In the genomic region with DNA sequence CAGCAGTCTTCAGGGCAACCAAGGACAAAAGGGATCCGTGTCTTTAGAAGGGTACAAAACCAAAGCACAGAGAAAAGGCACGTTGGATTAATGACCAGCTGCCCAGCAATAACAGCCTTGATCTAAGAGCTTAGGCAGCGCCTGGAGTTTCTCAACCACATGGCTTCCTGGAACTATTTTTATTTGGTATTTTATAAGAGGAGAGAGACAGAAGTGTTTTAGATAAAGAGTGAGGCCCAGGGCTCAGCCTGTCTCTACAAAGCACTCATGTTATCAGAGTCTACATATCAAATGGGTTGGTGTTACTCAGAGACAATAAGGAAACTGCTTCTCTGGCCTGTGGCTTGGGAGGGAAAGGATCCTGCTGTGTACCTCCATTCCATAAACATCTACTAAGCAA, we compare ENCODE assay signal across 15 mouse cellular contexts. TPM values are rescaled to one million over a fixed set of nuclear protein-coding genes. Genes with fewer than 3 reads are reported as not detected.
DNase-seq lines count a peak whose midpoint lies in the region; ATAC-seq and TF ChIP-seq lines count a peak whose summit lies in the region.
"Had no signal": no experiment of that assay in that cellular context is flagged by ENCODE, and none has a peak within 500 bp of the region (broad histone marks: within the 10 kb centered on the region; RNA-seq: fewer than 3 reads in every experiment).

No protein-coding gene starts in this region.

- H3K4me3 ChIP-seq in heart, adult 2 months: no peak overlapping the region
- no peak overlapping the region for H3K4me3 ChIP-seq in intestine, postnatal 0 days (ENCODE audit: low read depth, low read length)
- no peak overlapping the region for H3K4me3 ChIP-seq in liver, embryonic 15.5 days (replicated peaks)
- H3K4me3 ChIP-seq in midbrain, embryonic 11.5 days (ENCODE audit: low read depth, low read length): no peak overlapping the region
- H3K4me3 ChIP-seq: embryonic facial prominence, embryonic 13.5 days; gastrocnemius, adult 2 months; hindbrain, embryonic 12.5 days; lung, embryonic 15.5 days; megakaryocyte, embryonic 14.5 days had no signal

- no peak for DNase-seq in heart, adult 2 months
- DNase-seq in heart, postnatal 14 days: no peak
- DNase-seq in gastrocnemius, postnatal 10 days: no peak
- no peak for DNase-seq in midbrain, embryonic 11.5 days (ENCODE audit: low spot score, missing footprints)
- DNase-seq in kidney, postnatal 25 days: no peak
- DNase-seq: cerebellum, adult 11 months; gastrocnemius, adult 2 months; kidney, adult 8-10 months had no signal

- no peaks in the 10 kb centered on the region for H3K36me3 ChIP-seq in heart, adult 2 months (ENCODE audit: control insufficient read depth, insufficient read depth, low read length)
- no peaks in the 10 kb centered on the region for H3K36me3 ChIP-seq in intestine, postnatal 0 days (ENCODE audit: control insufficient read depth, insufficient read depth)
- no peaks in the 10 kb centered on the region for H3K36me3 ChIP-seq in liver, embryonic 15.5 days (replicated peaks)
- no peaks in the 10 kb centered on the region for H3K36me3 ChIP-seq in midbrain, embryonic 11.5 days (ENCODE audit: control insufficient read depth, insufficient read depth, low read length)
- H3K36me3 ChIP-seq: embryonic facial prominence, embryonic 13.5 days; hindbrain, embryonic 12.5 days; lung, embryonic 15.5 days had no signal

- H3K27me3 ChIP-seq in heart, adult 2 months (ENCODE audit: control insufficient read depth, insufficient read depth, low read length): no peaks in the 10 kb centered on the region
- no peaks in the 10 kb centered on the region for H3K27me3 ChIP-seq in intestine, postnatal 0 days (replicated peaks; ENCODE audit: control insufficient read depth, insufficient read depth, low read length)
- no peaks in the 10 kb centered on the region; the same call in 1 of the 2 replicates for H3K27me3 ChIP-seq in liver, embryonic 15.5 days
- H3K27me3 ChIP-seq in midbrain, embryonic 11.5 days (ENCODE audit: control insufficient read depth, insufficient read depth, low read length): no peaks in the 10 kb centered on the region
- H3K27me3 ChIP-seq: embryonic facial prominence, embryonic 13.5 days; hindbrain, embryonic 12.5 days; lung, embryonic 15.5 days had no signal

- H3K4me1 ChIP-seq in heart, adult 2 months (ENCODE audit: control insufficient read depth, insufficient read depth, low read length): peaks cover 3% of the 10 kb centered on the region; the same call in 1 of the 2 replicates
- H3K4me1 ChIP-seq in intestine, postnatal 0 days (replicated peaks; ENCODE audit: control insufficient read depth, insufficient read depth, low read length): no peaks in the 10 kb centered on the region
- H3K4me1 ChIP-seq in liver, embryonic 15.5 days (replicated peaks): peaks cover 11% of the 10 kb centered on the region
- H3K4me1 ChIP-seq in midbrain, embryonic 11.5 days (ENCODE audit: control insufficient read depth, insufficient read depth, low read length): no peaks in the 10 kb centered on the region; the same call in 1 of the 2 replicates
- H3K4me1 ChIP-seq: embryonic facial prominence, embryonic 13.5 days had no signal

- H3K4me2 ChIP-seq in intestine, postnatal 0 days (replicated peaks; ENCODE audit: low read depth): no peak overlapping the region
- H3K4me2 ChIP-seq in liver, embryonic 15.5 days: no peak overlapping the region; the same call in 1 of the 2 replicates
- H3K4me2 ChIP-seq in midbrain, embryonic 11.5 days: no peak overlapping the region
- H3K4me2 ChIP-seq: embryonic facial prominence, embryonic 13.5 days; hindbrain, embryonic 12.5 days; lung, embryonic 15.5 days had no signal

- ATAC-seq in common myeloid progenitor, adult 5-6 weeks (replicated peaks; ENCODE audit: low read depth, poor library complexity, severe bottlenecking): peak; percentile 63; the same call in 1 of the 2 replicates
- ATAC-seq in intestine, postnatal 0 days: peak; percentile 25; the same call in 1 of the 2 replicates
- peak; percentile 49; the same call in 1 of the 2 replicates for ATAC-seq in liver, embryonic 15.5 days (ENCODE audit: insufficient read depth)
- no peak for ATAC-seq in midbrain, embryonic 11.5 days (ENCODE audit: low FRiP score)

- TF ChIP-seq EP300 in heart, adult 2 months (IDR thresholded peaks at IDR 0.05; ENCODE audit: insufficient read depth, low read depth, low read length): no peak

- WGBS in heart, adult 2 months: 21% methylated on average over 3 of the region's 3 CpGs
- 7% methylated on average over 3 of the region's 3 CpGs for WGBS in intestine, postnatal 0 days
- WGBS in liver, embryonic 15.5 days (ENCODE audit: insufficient replicate concordance): 18% methylated on average over 3 of the region's 3 CpGs
- WGBS in midbrain, embryonic 11.5 days: 46% methylated on average over 3 of the region's 3 CpGs

- intact Hi-C loops in heart, adult 2 months (cut with DNase I): no loop called here
- intact Hi-C loops in heart, postnatal 14 days (cut with DNase I): no loop called here

- no peak for TF ChIP-seq POLR2A in heart, adult 2 months (IDR thresholded peaks at IDR 0.05; ENCODE audit: insufficient read depth, low read depth, low read length)

- H3K79me2 ChIP-seq in heart, adult 2 months (replicated peaks; ENCODE audit: control insufficient read depth, insufficient read depth, low read length): no peaks in the 10 kb centered on the region

- H3K9me3 ChIP-seq in intestine, postnatal 0 days (ENCODE audit: control insufficient read depth): no peaks in the 10 kb centered on the region
- H3K9me3 ChIP-seq in liver, embryonic 15.5 days (replicated peaks): no peaks in the 10 kb centered on the region
- no peaks in the 10 kb centered on the region for H3K9me3 ChIP-seq in midbrain, embryonic 11.5 days (ENCODE audit: control insufficient read depth, low read length)
- H3K9me3 ChIP-seq: embryonic facial prominence, embryonic 13.5 days; hindbrain, embryonic 12.5 days; lung, embryonic 15.5 days had no signal

- H3K27ac ChIP-seq in heart, adult 2 months: peak overlapping the region; percentile 9; the same call in 1 of the 2 replicates
- H3K27ac ChIP-seq in intestine, postnatal 0 days (ENCODE audit: low read depth, low read length): no peak overlapping the region
- H3K27ac ChIP-seq in liver, embryonic 15.5 days (replicated peaks): no peak overlapping the region
- no peak overlapping the region for H3K27ac ChIP-seq in midbrain, embryonic 11.5 days (ENCODE audit: low read depth, low read length)
- H3K27ac ChIP-seq: embryonic facial prominence, embryonic 13.5 days; gastrocnemius, adult 2 months; hindbrain, embryonic 12.5 days had no signal

- no peak overlapping the region for H3K9ac ChIP-seq in heart, adult 2 months (ENCODE audit: low read depth, low read length)
- H3K9ac ChIP-seq in intestine, postnatal 0 days (ENCODE audit: low read depth, low read length): no peak overlapping the region
- H3K9ac ChIP-seq in liver, embryonic 15.5 days: no peak overlapping the region
- no peak overlapping the region for H3K9ac ChIP-seq in midbrain, embryonic 11.5 days (ENCODE audit: low read length)
- H3K9ac ChIP-seq: embryonic facial prominence, embryonic 13.5 days; hindbrain, embryonic 12.5 days; lung, embryonic 15.5 days had no signal

- TF ChIP-seq CTCF in heart, adult 2 months (IDR thresholded peaks at IDR 0.05): no peak
- TF ChIP-seq CTCF in intestine, postnatal 0 days (IDR thresholded peaks at IDR 0.05; ENCODE audit: low read depth): no peak

RNA-seq across cellular contexts. Expression of a gene that starts 12.3 kb away (rescaled TPM):
- 10 to 100 TPM; 53.1 to 67.9 TPM for total RNA-seq in heart, adult 2 months (2021)
- polyA plus RNA-seq in heart, adult 2 months (2012; rRNA removed): 48.1 and 63.6 TPM in 2 replicates
- total RNA-seq in heart, postnatal 14 days (2021): 10 to 100 TPM; 54.0 to 61.7 TPM
- 19.1 and 31.0 TPM in 2 replicates for total RNA-seq in common myeloid progenitor, adult 5-6 weeks (2017)
- 19.8 and 21.8 TPM in 2 replicates for polyA plus RNA-seq in intestine, postnatal 0 days (2015; fragmentation: Nextera tagmentation; extraction: Ambion mirVana)
- polyA plus RNA-seq in liver, embryonic 15.5 days (2015; fragmentation: Nextera tagmentation; extraction: Ambion mirVana): 12.3 and 12.8 TPM in 2 replicates
- 10 to 100 TPM; 39.0 to 39.8 TPM for total RNA-seq in gastrocnemius, postnatal 10 days (2021)
- polyA plus RNA-seq in midbrain, embryonic 11.5 days (2014; fragmentation: Nextera tagmentation; extraction: Ambion mirVana): 41.1 and 44.8 TPM in 2 replicates
